23 mouse cellular contexts compared by ENCODE assay signal in the genomic region with DNA sequence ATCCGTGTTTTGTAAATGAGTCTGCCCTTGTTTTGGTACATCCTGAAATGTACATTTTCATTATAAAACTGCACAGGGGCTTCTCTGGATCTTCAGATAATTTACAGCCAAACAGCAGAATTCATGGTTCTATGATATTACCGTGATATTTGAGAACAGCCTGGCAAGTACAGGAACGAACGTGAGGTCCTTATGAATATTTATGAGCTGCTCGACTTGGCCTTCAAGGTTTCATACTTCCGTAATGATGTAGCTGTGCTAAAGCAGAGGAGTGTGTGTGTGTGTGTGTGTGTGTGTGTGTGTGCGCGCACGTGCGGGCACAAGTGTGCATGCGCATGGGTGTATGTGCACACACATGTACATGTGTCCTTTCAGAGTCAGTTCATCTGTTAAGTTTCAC.
"Had no signal": no experiment of that assay in that cellular context is flagged by ENCODE, and none has a peak within 500 bp of the region (broad histone marks: within the 10 kb centered on the region; RNA-seq: fewer than 3 reads in every experiment).

No protein-coding gene starts in this region.

- H3K4me1 ChIP-seq: heart, embryonic 10.5 days; heart, embryonic 12.5 days; hindbrain, embryonic 15.5 days; kidney, embryonic 15.5 days; liver, embryonic 12.5 days had no signal

- ATAC-seq: hindbrain, postnatal 0 days; intestine, embryonic 16.5 days; liver, embryonic 12.5 days had no signal

- H3K27ac ChIP-seq: heart, embryonic 10.5 days; hindbrain, embryonic 13.5 days; hindbrain, embryonic 15.5 days; hindbrain, postnatal 0 days; kidney, embryonic 15.5 days; kidney, postnatal 0 days; limb, embryonic 13.5 days; limb, embryonic 15.5 days; liver, embryonic 12.5 days had no signal

- H3K4me2 ChIP-seq: heart, embryonic 12.5 days; hindbrain, embryonic 13.5 days; hindbrain, embryonic 15.5 days; kidney, embryonic 15.5 days; limb, embryonic 13.5 days; limb, embryonic 15.5 days; liver, embryonic 12.5 days had no signal

- H3K36me3 ChIP-seq: heart, embryonic 10.5 days; heart, embryonic 12.5 days; hindbrain, embryonic 13.5 days; hindbrain, embryonic 15.5 days; kidney, embryonic 15.5 days; limb, embryonic 13.5 days; limb, embryonic 15.5 days; liver, embryonic 12.5 days had no signal

- H3K4me3 ChIP-seq: heart, embryonic 10.5 days; heart, embryonic 12.5 days; hindbrain, embryonic 13.5 days; hindbrain, embryonic 15.5 days; kidney, embryonic 15.5 days; limb, embryonic 13.5 days; limb, embryonic 15.5 days; liver, embryonic 12.5 days had no signal

- H3K27me3 ChIP-seq: heart, embryonic 12.5 days; hindbrain, embryonic 13.5 days; hindbrain, embryonic 15.5 days; kidney, embryonic 15.5 days; limb, embryonic 13.5 days; limb, embryonic 15.5 days; liver, embryonic 12.5 days had no signal

- H3K9me3 ChIP-seq: heart, embryonic 10.5 days; hindbrain, embryonic 13.5 days; hindbrain, embryonic 15.5 days; kidney, embryonic 15.5 days; limb, embryonic 15.5 days; liver, embryonic 12.5 days had no signal

- H3K9ac ChIP-seq: heart, embryonic 12.5 days; hindbrain, embryonic 13.5 days; hindbrain, embryonic 15.5 days; kidney, embryonic 15.5 days; limb, embryonic 13.5 days; limb, embryonic 15.5 days; liver, embryonic 12.5 days had no signal

- DNase-seq: gastrocnemius, postnatal 14 days; gastrocnemius, postnatal 36 days; heart, adult 18-20 months; heart, postnatal 10 days; kidney, adult 11 months; kidney, adult 2 months; kidney, adult 9 months; kidney, postnatal 14 days; kidney, postnatal 36 days; layer of hippocampus, adult 9-11 months; layer of hippocampus, postnatal 36 days; left cerebral cortex, postnatal 4 days had no signal
